In the genomic region with DNA sequence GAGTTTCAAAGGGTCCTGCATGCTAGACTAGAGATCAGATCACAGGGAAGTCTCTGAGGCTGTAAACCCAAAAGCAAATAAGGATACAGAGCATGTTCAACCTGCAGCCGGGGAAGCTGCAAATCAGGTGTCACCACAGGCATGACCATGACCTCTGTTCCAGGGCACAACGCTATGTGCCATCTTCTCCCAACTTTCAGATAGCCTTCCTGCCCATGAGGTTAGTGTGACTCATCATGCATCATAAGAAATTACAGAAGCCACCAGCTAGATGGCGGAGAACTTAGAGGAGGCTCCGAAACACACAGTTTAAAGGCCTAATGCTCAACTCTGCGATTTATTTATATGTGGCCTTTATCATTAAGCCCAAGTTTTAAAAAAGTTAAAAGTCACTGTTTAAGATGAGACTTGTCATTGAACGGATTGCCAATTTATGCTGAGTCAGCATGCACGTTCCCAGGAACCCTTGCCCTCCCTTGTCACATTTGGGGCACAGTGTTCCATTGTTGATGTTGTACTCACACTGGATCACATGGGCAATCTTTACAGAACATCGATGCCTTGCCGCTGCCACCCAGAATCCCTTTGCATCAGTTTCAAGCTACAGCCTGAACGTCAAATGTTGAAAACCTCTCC, we compare ENCODE assay signal across 25 mouse cellular contexts.
"Had no signal": no experiment of that assay in that cellular context is flagged by ENCODE, and none has a peak within 500 bp of the region (broad histone marks: within the 10 kb centered on the region; RNA-seq: fewer than 3 reads in every experiment).

No protein-coding gene starts in this region.

- H3K4me3 ChIP-seq: heart, adult 2 months; heart, embryonic 13.5 days; heart, embryonic 15.5 days; hindbrain, embryonic 13.5 days; hindbrain, embryonic 15.5 days; kidney, embryonic 15.5 days; limb, embryonic 13.5 days; limb, embryonic 15.5 days; liver, embryonic 13.5 days; liver, embryonic 15.5 days had no signal

- DNase-seq: gastrocnemius, postnatal 14 days; gastrocnemius, postnatal 36 days; heart, adult 11 months; heart, adult 2 months; heart, postnatal 14 days; heart, postnatal 36 days; kidney, adult 11 months; kidney, adult 2 months; kidney, adult 9 months; kidney, postnatal 14 days; kidney, postnatal 36 days; layer of hippocampus, adult 9-11 months; layer of hippocampus, postnatal 36 days; left cerebral cortex, postnatal 4 days; liver, embryonic 13.5 days had no signal

- H3K27ac ChIP-seq: heart, adult 2 months; heart, embryonic 13.5 days; heart, embryonic 15.5 days; hindbrain, embryonic 13.5 days; hindbrain, embryonic 15.5 days; hindbrain, postnatal 0 days; kidney, embryonic 15.5 days; kidney, postnatal 0 days; limb, embryonic 13.5 days; limb, embryonic 15.5 days; liver, embryonic 13.5 days; liver, embryonic 15.5 days had no signal

- H3K4me1 ChIP-seq: heart, embryonic 13.5 days; heart, embryonic 15.5 days; hindbrain, embryonic 13.5 days; kidney, embryonic 15.5 days; limb, embryonic 13.5 days; limb, embryonic 15.5 days; liver, embryonic 13.5 days; liver, embryonic 15.5 days had no signal

- H3K36me3 ChIP-seq: heart, embryonic 13.5 days; heart, embryonic 15.5 days; hindbrain, embryonic 13.5 days; hindbrain, embryonic 15.5 days; kidney, embryonic 15.5 days; limb, embryonic 13.5 days; limb, embryonic 15.5 days; liver, embryonic 13.5 days; liver, embryonic 15.5 days had no signal

- H3K9ac ChIP-seq: heart, embryonic 13.5 days; heart, embryonic 15.5 days; hindbrain, embryonic 13.5 days; hindbrain, embryonic 15.5 days; kidney, embryonic 15.5 days; limb, embryonic 13.5 days; limb, embryonic 15.5 days; liver, embryonic 13.5 days; liver, embryonic 15.5 days had no signal

- H3K9me3 ChIP-seq: heart, embryonic 15.5 days; hindbrain, embryonic 15.5 days; limb, embryonic 15.5 days; liver, embryonic 13.5 days; liver, embryonic 15.5 days had no signal
